Mouse (Mus musculus) G1E (cell line): Measurements from ENCODE around the gene Top2a.

ENCODE experiments used
- CTCF ChIP-seq: IDR thresholded peaks from 2 replicates; pipeline ENCODE4 v1.5.1; 2012; ENCODE audit warnings: low read depth, low read length, inconsistent platforms, mixed read lengths
- GATA1 ChIP-seq: IDR thresholded peaks from 2 replicates; pipeline ENCODE4 v1.6.1; 2012; ENCODE audit warnings: borderline replicate concordance, low read length, inconsistent platforms, mixed read lengths
- TAL1 ChIP-seq: conservative IDR thresholded peaks from 2 replicates; pipeline ENCODE4 v1.6.1; 2012; ENCODE audit warnings: low read depth, low read length, inconsistent platforms, mixed read lengths

DNA sequence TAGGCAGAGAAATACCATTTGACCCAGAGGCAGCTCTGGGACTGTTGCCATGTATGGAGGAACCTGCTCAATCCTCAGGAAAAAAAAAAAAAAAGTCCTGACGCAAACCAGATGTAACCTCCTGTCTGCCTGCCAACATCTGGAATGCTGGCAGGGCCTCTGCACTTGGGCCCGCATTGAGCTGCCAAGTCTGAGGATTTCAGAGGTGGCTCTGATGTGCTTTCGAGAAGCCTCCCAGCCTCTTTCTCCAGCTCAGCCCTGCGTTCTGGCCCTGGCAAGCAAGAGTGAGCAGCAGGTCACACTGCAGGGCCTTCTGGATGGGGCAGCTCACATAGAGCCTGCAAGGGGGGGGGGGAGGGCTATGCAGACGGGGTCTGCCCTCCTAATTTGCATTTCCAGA lies 23.1 kb upstream of the Top2a start:
- no peak for TF ChIP-seq CTCF
- TF ChIP-seq GATA1, result no peak
- no peak for TF ChIP-seq TAL1
